Mouse (Mus musculus): ENCODE results near the gene Rnf26. TPM values are rescaled to one million over a fixed set of nuclear protein-coding genes. Genes with fewer than 3 reads are reported as not detected.
A peak's percentile ranks its signal among the peaks of the same experiment; 100 is the strongest.

The Rnf26 gene
- total and polyA plus RNA-seq, 3 experiments = 6.5 to 7.3 (median 6.7) TPM

DNA sequence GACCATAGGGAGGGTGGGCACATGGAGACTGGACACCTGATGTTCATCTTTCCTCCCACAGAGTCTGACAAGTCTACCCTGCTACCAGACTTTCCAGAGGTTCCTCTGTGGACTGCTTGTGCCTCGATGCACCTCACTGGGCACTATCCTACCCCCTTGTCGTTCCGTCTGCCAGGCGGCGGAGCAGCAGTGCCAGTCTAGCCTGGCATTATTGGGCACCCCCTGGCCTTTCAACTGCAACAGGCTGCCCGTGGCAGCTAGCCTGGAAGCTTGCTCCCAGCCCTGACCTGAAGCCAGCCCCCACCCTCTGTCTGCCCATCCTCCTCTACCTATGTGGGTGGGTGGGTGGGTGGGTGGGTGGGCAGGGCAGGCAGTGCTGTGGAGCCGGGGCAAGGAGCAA lies 7.1 kb downstream of the Rnf26 start:
- no peaks in the 10 kb centered on the region; the same call in 1 of the 2 replicates for H3K79me2 ChIP-seq (replicated peaks; ENCODE audit: control insufficient read depth, insufficient read depth, low read length)
- DNase-seq = peak in 1 of 2 experiments; percentile 18
- H3K4me1 ChIP-seq (ENCODE audit: control insufficient read depth, insufficient read depth, low read length) = peaks cover 7% of the 10 kb centered on the region; the same call in 1 of the 2 replicates
- H3K9ac ChIP-seq (ENCODE audit: low read depth, low read length) = no peak overlapping the region
- H3K4me3 ChIP-seq = no peak overlapping the region
- H3K36me3 ChIP-seq (ENCODE audit: control insufficient read depth, insufficient read depth, low read length) = peaks cover 3% of the 10 kb centered on the region; the same call in 1 of the 2 replicates
- no peaks in the 10 kb centered on the region for H3K27me3 ChIP-seq (ENCODE audit: control insufficient read depth, insufficient read depth, low read length)
- peak overlapping the region; percentile 72; the same call in 1 of the 2 replicates for H3K27ac ChIP-seq
- intact Hi-C loops (cut with DNase I) = loop anchor here (5.0 kb wide), 1 partner anchor 34 kb away; no protein-coding TSS in a partner anchor
- no peak for TF ChIP-seq CTCF (IDR thresholded peaks at IDR 0.05)
- TF ChIP-seq EP300 (IDR thresholded peaks at IDR 0.05; ENCODE audit: insufficient read depth, low read depth, low read length) = no peak
- no peak for TF ChIP-seq POLR2A (IDR thresholded peaks at IDR 0.05; ENCODE audit: insufficient read depth, low read depth, low read length)
- WGBS = 88% methylated on average over 7 of the region's 7 CpGs

DNA sequence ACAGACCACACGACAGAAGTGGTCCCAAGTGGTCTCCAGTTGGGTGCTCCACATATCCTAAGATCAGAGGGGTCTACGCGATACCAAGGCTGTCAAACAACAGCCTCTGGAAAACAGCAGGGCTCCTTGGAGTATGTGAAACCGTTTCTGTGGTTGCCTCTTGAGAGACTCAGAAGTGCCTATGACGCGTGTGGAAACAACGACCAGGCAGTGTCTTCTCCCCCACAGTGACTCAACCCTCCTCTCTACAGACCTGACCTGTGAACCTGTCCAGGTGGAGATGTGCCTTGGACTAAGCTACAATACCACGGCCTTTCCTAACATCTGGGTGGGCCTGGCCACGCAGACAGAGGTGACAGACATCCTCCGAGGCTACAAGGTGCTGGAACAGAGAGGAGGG lies 7.5 kb downstream of the Rnf26 start:
- H3K4me1 ChIP-seq (ENCODE audit: control insufficient read depth, insufficient read depth, low read length) = peaks cover 7% of the 10 kb centered on the region; the same call in 1 of the 2 replicates
- H3K27ac ChIP-seq = no peak overlapping the region
- no peak overlapping the region for H3K4me3 ChIP-seq
- H3K27me3 ChIP-seq (ENCODE audit: control insufficient read depth, insufficient read depth, low read length) = no peaks in the 10 kb centered on the region
- TF ChIP-seq EP300 (IDR thresholded peaks at IDR 0.05; ENCODE audit: insufficient read depth, low read depth, low read length) = no peak
- no peak for TF ChIP-seq CTCF (IDR thresholded peaks at IDR 0.05)
- TF ChIP-seq POLR2A (IDR thresholded peaks at IDR 0.05; ENCODE audit: insufficient read depth, low read depth, low read length) = no peak
- WGBS = 86% methylated on average over 10 of the region's 10 CpGs
- peak in 1 of 2 experiments; percentile 11 for DNase-seq
- no peaks in the 10 kb centered on the region; the same call in 1 of the 2 replicates for H3K79me2 ChIP-seq (replicated peaks; ENCODE audit: control insufficient read depth, insufficient read depth, low read length)
- intact Hi-C loops (cut with DNase I) = loop anchor here (5.0 kb wide), 1 partner anchor 33 kb away; no protein-coding TSS in a partner anchor
- peaks cover 3% of the 10 kb centered on the region; the same call in 1 of the 2 replicates for H3K36me3 ChIP-seq (ENCODE audit: control insufficient read depth, insufficient read depth, low read length)
- H3K9ac ChIP-seq (ENCODE audit: low read depth, low read length) = no peak overlapping the region

DNA sequence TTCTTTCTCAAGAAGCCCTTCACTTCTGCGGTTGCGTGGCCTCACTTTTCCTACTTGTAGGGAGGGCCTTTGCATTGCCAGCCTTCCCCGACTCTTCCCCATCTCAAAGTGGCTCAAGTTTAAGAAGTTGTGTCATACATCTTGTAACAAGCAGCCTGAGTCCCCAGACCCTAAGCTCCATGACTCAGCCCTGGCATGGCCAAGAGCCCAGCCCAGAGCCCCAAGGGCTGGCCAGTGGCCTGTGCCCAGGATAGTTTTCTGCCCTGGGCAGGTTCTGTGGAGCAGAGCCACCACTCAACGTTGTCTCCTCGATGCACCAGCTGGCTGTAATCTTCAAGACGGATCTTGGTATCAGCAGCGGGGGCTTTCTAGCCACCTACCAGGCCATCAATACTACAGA lies 8.4 kb downstream of the Rnf26 start:
- H3K4me1 ChIP-seq (ENCODE audit: control insufficient read depth, insufficient read depth, low read length) = peaks cover 4% of the 10 kb centered on the region; the same call in 1 of the 2 replicates
- no peak for TF ChIP-seq POLR2A (IDR thresholded peaks at IDR 0.05; ENCODE audit: insufficient read depth, low read depth, low read length)
- no peak for TF ChIP-seq EP300 (IDR thresholded peaks at IDR 0.05; ENCODE audit: insufficient read depth, low read depth, low read length)
- TF ChIP-seq CTCF (IDR thresholded peaks at IDR 0.05) = no peak
- H3K79me2 ChIP-seq (replicated peaks; ENCODE audit: control insufficient read depth, insufficient read depth, low read length) = no peaks in the 10 kb centered on the region; the same call in 1 of the 2 replicates
- H3K36me3 ChIP-seq (ENCODE audit: control insufficient read depth, insufficient read depth, low read length) = peaks cover 3% of the 10 kb centered on the region; the same call in 1 of the 2 replicates
- no peak overlapping the region for H3K4me3 ChIP-seq
- whole genome bisulfite sequencing = 90% methylated on average over 7 of the region's 7 CpGs
- H3K9ac ChIP-seq (ENCODE audit: low read depth, low read length) = no peak overlapping the region
- DNase-seq = peak in 1 of 2 experiments; percentile 18
- no peak overlapping the region for H3K27ac ChIP-seq
- intact Hi-C loops (cut with DNase I) = loop anchor here (5.0 kb wide), 1 partner anchor 33 kb away; no protein-coding TSS in a partner anchor
- H3K27me3 ChIP-seq (ENCODE audit: control insufficient read depth, insufficient read depth, low read length) = no peaks in the 10 kb centered on the region

DNA sequence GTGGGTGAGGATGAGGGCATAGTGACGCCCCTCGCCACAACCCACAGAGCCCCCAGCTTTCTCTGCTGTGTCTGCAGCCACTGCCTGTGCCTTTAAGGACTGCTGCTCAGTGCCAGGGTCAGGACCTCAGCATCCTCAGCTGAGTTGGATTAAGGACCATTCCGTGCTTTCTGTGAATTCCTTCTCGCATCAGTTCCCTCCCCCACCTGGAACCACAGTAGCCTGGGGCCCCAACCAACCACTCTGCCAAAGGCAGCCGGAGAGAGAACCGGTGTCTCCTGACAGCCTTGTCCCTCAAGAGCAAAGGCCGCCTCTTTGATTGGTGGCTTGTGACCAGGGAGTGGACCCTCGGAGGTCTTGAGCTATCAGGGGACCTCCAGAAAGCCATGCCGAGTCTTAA lies 11.8 kb downstream of the Rnf26 start, which contains the start of gene Mfrp:
TSS of gene Mfrp (plus strand) at position 240 of the 400 bp plus-strand sequence.
- 83% methylated on average over 9 of the region's 9 CpGs for WGBS
- H3K27ac ChIP-seq = no peak within 1 kb of the TSS
- no peak for TF ChIP-seq POLR2A (IDR thresholded peaks at IDR 0.05; ENCODE audit: insufficient read depth, low read depth, low read length)
- TF ChIP-seq CTCF (IDR thresholded peaks at IDR 0.05) = no peak
- no peaks in the 10 kb centered on the region for H3K36me3 ChIP-seq (ENCODE audit: control insufficient read depth, insufficient read depth, low read length)
- intact Hi-C loops (cut with DNase I) = no loop called here
- no peaks in the 10 kb centered on the region for H3K27me3 ChIP-seq (ENCODE audit: control insufficient read depth, insufficient read depth, low read length)
- H3K9ac ChIP-seq (ENCODE audit: low read depth, low read length) = no peak within 1 kb of the TSS
- DNase-seq = peak in 1 of 2 experiments; percentile 15
- 0 out of 2 replicates have a peak, but pooled peaks cover under 1% of the 10 kb centered on the region for H3K4me1 ChIP-seq (ENCODE audit: control insufficient read depth, insufficient read depth, low read length)
- no peaks in the 10 kb centered on the region for H3K79me2 ChIP-seq (replicated peaks; ENCODE audit: control insufficient read depth, insufficient read depth, low read length)
- no peak within 1 kb of the TSS for H3K4me3 ChIP-seq

DNA sequence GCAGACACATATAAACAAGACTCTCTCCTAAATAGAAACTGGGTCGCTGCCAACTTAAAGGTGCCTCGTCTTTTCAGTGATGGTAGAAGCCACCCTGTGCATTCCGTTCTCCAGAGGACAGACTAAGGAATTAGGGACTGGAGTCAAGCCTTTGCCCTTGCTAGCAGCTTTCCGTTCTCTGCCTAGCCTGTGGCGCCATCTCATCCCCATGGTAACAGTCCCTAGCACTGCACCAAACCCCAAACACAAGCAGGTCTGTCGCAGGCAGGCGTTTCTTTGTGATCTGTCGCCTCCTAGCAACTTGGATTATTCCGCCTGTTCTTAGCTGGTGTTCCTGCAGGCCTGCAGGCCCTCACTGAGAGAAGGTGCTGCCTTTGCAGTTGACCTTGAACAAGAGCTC lies 16.8 kb downstream of the Rnf26 start:
- no peak overlapping the region for H3K4me3 ChIP-seq
- no peaks in the 10 kb centered on the region for H3K27me3 ChIP-seq (ENCODE audit: control insufficient read depth, insufficient read depth, low read length)
- WGBS = 45% methylated on average over 9 of the region's 9 CpGs
- H3K9ac ChIP-seq (ENCODE audit: low read depth, low read length) = no peak overlapping the region
- peak overlapping the region; percentile 76 for H3K27ac ChIP-seq
- no peaks in the 10 kb centered on the region for H3K36me3 ChIP-seq (ENCODE audit: control insufficient read depth, insufficient read depth, low read length)
- TF ChIP-seq CTCF (IDR thresholded peaks at IDR 0.05) (no peak), POLR2A (IDR thresholded peaks at IDR 0.05; ENCODE audit: insufficient read depth, low read depth, low read length) (peak; percentile 48), EP300 (IDR thresholded peaks at IDR 0.05; ENCODE audit: insufficient read depth, low read depth, low read length) (peak; percentile 64; the same call in 1 of the 2 replicates)
- H3K79me2 ChIP-seq (replicated peaks; ENCODE audit: control insufficient read depth, insufficient read depth, low read length) = no peaks in the 10 kb centered on the region
- H3K4me1 ChIP-seq (ENCODE audit: control insufficient read depth, insufficient read depth, low read length) = 0 out of 2 replicates have a peak, but pooled peaks cover 1% of the 10 kb centered on the region
- intact Hi-C loops (cut with DNase I) = no loop called here
- DNase-seq = peak; percentile 29 to 48

DNA sequence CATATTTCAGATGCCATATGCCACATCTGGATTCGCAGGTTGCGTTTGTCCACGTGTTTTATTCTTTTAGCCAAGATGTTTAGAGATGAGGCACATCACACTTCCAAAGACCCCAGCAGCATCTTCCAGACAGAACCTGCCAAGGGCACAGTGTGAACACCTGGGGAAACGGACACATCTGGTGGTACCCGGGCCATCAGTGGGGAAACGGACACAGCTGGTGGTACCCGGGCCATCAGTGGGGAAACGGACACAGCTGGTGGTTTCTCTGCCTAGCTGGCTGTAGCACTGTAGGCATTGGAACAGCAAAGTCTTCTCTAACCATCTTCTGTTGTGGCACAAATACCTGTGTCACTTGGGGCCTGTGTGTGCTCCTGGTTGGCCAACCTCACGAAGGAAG lies 17.5 kb downstream of the Rnf26 start:
- H3K4me1 ChIP-seq (ENCODE audit: control insufficient read depth, insufficient read depth, low read length) = 0 out of 2 replicates have a peak, but pooled peaks cover 1% of the 10 kb centered on the region
- no peak overlapping the region for H3K4me3 ChIP-seq
- intact Hi-C loops (cut with DNase I) = no loop called here
- peak in 1 of 2 experiments; percentile 17 for DNase-seq
- H3K27ac ChIP-seq = peak overlapping the region; percentile 76; the same call in 1 of the 2 replicates
- WGBS = 87% methylated on average over 9 of the region's 9 CpGs
- TF ChIP-seq POLR2A (IDR thresholded peaks at IDR 0.05; ENCODE audit: insufficient read depth, low read depth, low read length) = no peak
- TF ChIP-seq EP300 (IDR thresholded peaks at IDR 0.05; ENCODE audit: insufficient read depth, low read depth, low read length) = no peak
- TF ChIP-seq CTCF (IDR thresholded peaks at IDR 0.05) = no peak
- no peaks in the 10 kb centered on the region for H3K27me3 ChIP-seq (ENCODE audit: control insufficient read depth, insufficient read depth, low read length)
- H3K79me2 ChIP-seq (replicated peaks; ENCODE audit: control insufficient read depth, insufficient read depth, low read length) = no peaks in the 10 kb centered on the region
- H3K36me3 ChIP-seq (ENCODE audit: control insufficient read depth, insufficient read depth, low read length) = no peaks in the 10 kb centered on the region
- no peak overlapping the region for H3K9ac ChIP-seq (ENCODE audit: low read depth, low read length)
